Mouse (Mus musculus) gastrocnemius, adult 8-10 months (tissue): ENCODE results near the gene Mef2c. TPM values are rescaled to one million over a fixed set of nuclear protein-coding genes. Genes with fewer than 3 reads are reported as not detected.

Experiments used
- DNase-seq, 2 experiments: peaks; one replicate each; pipeline ENCODE4 v3.0.0; 2022; ENCODE audit warnings: low spot score in 2 of 2
- total RNA-seq, 4 experiments: library from RNA; stranded (reverse); gene quantifications; 2 replicates each; pipeline ENCODE4 v1.2.4; 2022

Gene Mef2c
- total RNA-seq, 4 experiments from 2014 or later, result 425 to 467 (median 426) TPM

DNA sequence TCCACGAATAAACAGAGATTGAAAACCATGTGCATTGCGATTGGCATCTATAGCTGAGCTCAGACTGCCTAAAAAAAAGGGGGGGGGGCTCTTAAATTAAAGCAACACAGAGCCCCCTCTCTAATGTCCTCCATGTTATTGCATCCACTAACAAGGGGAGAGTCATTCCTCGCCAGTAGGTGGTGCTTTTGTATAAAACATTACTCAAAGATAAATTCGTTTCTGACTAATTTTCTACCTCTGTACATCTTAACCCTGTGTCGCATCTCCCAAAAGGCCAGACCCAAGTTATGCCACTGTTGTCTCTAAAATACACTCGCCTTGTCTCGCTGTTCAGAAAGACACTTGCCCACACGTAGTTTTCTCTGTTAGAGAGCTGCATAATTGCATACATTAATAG is 156.9 kb downstream of the Mef2c start:
- no peak for DNase-seq

GRCm38 (mm10) chr13:83661166-83661565 is 157.3 kb downstream of the Mef2c start:
- DNase-seq, result no peak

GRCm38 (mm10) chr13:83662089-83662551 is 158.3 kb downstream of the Mef2c start:
- DNase-seq, result no peak

DNA sequence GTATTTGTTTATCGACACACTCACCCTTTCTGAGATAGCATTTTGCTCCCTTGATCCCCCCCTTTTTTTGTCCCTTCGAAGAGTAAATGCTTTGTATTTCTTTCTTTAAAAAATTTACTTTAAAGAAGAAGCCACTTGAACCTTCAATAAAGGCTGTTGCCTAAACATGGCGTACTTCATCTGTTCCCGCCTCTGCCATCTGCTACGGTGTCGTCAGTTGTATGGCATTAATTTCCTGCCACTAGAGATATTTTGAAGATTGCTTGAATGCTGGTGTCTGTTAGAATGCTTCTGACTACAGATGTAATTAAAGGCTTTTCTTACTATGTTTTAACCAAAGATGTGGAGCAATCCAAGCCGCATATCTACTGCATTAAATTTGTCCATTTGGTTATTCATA is 162.3 kb downstream of the Mef2c start:
- DNase-seq, result no peak

DNA sequence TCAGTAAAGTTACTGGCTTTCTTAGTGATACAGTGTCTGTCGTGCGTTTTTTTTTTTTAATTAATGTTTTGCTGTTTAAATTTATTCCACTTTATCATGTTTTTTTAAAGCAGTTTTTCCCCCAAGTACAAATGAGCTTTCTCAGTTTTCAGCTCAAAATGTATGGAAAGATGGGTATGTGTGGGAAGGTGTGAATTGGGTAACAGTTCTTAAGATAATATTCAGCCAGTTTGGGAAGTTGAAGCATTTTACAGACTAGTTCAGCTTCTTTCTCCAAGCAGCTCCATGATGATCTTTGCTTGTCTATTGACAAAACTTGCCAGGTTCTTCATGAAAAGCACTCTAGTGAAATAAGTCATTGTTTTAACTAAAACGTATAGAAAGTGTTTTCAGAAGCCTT is 163.2 kb downstream of the Mef2c start:
- no peak for DNase-seq

DNA sequence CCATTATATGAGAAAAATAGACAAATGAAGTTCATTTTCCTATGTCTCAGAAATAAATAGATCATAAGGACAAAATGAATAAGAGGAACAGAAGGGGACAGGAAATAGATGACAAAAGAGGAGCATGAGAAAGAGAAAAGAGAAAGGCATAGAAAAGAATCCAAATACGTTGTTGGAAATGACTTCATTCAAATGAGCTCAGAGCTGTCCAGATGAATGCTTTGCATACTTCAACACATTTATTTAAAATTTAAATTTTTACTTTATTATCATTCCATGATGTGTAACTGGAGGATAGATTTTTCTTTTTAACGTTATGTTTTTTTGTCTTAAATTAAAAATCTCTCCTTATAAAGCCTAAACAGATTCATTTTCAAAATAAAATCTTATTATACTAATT is 203.8 kb downstream of the Mef2c start:
- DNase-seq, result no peak

- no peak for DNase-seq
Measured at GRCm38 (mm10) chr13:83712778-83713380, 209.0 kb downstream of the Mef2c start.

DNA sequence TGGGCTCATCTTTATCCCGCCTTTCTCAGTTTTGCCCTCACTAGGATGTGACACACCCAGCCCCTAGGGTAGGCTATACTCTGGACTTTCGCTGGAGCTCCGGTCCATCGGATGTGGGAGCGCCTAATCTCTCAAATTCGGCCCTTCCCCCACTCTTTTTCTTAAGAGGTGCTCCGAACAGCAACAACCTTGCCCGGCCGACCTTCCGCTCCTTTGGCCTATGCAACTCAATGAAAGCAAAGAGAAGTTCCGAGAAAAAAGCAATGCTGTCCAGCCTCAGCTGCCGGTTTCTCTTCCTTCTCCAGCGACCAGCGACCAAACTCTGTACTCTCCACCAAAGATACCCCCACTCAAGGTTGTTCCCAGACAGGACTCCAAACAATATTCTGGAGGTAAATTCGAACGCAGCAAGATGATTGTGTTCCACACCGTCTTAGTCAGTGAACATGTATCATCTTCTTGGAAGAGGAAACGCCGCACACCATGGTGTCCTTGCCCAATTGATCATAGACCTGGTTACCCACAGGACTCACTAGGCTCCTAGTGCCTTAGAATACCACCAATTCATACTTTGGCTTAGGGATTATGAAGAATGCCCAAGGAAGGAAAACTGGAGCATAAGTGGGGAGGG is 209.9 kb downstream of the Mef2c start:
- DNase-seq, result no peak

GRCm38 (mm10) chr13:83714466-83715307 is 210.9 kb downstream of the Mef2c start:
- peak in 1 of 2 experiments; percentile 42 for DNase-seq

DNA sequence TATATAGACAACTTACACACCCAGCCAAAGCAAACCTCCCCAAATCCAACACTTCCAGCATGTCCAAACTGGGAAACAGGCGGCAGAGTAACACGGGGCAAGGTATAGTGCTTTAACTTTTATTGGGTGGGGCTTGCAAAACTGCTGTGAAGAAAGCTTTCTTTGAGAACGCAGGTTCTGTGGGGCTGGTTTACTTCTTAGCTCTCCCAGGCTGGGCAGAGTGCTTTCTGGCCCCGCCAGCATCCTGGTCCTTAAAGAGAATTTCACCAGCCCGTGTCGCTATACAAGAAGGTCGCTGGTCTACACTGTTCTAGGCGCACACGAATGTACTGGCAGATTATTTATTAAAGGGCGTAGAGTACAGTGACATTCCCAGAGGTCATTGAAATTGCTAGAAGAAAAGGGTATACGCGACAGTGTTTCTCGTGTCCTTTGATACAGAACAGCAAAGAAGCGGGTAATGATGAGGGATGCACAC is 211.5 kb downstream of the Mef2c start:
- no peak for DNase-seq

- no peak for DNase-seq
Measured at GRCm38 (mm10) chr13:83715971-83716615, 212.3 kb downstream of the Mef2c start.
